Comparison of ENCODE assay signal across 8 mouse cellular contexts in genomic region chr9:89678974-89679373, GRCm38 (mm10). TPM values are rescaled to one million over a fixed set of nuclear protein-coding genes. Genes with fewer than 3 reads are reported as not detected.
DNase-seq lines count a peak whose midpoint lies in the region; ATAC-seq lines count a peak whose summit lies in the region.

No protein-coding gene starts in this region.

- no peak overlapping the region for H3K4me2 ChIP-seq in intestine, embryonic 14.5 days (ENCODE audit: low read length)
- no peak overlapping the region for H3K4me2 ChIP-seq in intestine, embryonic 15.5 days (replicated peaks)
- H3K4me2 ChIP-seq in hindbrain, embryonic 13.5 days = no peak overlapping the region
- no peak overlapping the region for H3K4me2 ChIP-seq in midbrain, embryonic 14.5 days (ENCODE audit: low read length)

- H3K27me3 ChIP-seq in intestine, embryonic 14.5 days (replicated peaks; ENCODE audit: control insufficient read depth, insufficient read depth, low read length) = no peaks in the 10 kb centered on the region
- no peaks in the 10 kb centered on the region for H3K27me3 ChIP-seq in intestine, embryonic 15.5 days (replicated peaks)
- H3K27me3 ChIP-seq in hindbrain, embryonic 13.5 days = no peaks in the 10 kb centered on the region
- no peaks in the 10 kb centered on the region for H3K27me3 ChIP-seq in midbrain, embryonic 14.5 days (ENCODE audit: control insufficient read depth, insufficient read depth, low read length)

- no peaks in the 10 kb centered on the region for H3K4me1 ChIP-seq in intestine, embryonic 14.5 days (replicated peaks; ENCODE audit: control insufficient read depth, insufficient read depth, low read length)
- no peaks in the 10 kb centered on the region for H3K4me1 ChIP-seq in intestine, embryonic 15.5 days (replicated peaks)
- 0 out of 2 replicates have a peak, but pooled peaks cover 2% of the 10 kb centered on the region for H3K4me1 ChIP-seq in hindbrain, embryonic 13.5 days (replicated peaks)
- H3K4me1 ChIP-seq in midbrain, embryonic 14.5 days (ENCODE audit: control insufficient read depth, insufficient read depth, low read length) = no peaks in the 10 kb centered on the region

- WGBS in intestine, embryonic 14.5 days = 37% methylated on average over 1 of the region's 1 CpGs
- WGBS in intestine, embryonic 15.5 days = 24% methylated on average over 1 of the region's 1 CpGs
- WGBS in hindbrain, embryonic 13.5 days = 71% methylated on average over 1 of the region's 1 CpGs
- WGBS in midbrain, embryonic 14.5 days = 54% methylated on average over 1 of the region's 1 CpGs

- no peak for ATAC-seq in intestine, embryonic 14.5 days (replicated peaks; ENCODE audit: low FRiP score, low TSS enrichment, low read depth)
- ATAC-seq in intestine, embryonic 15.5 days = no peak
- ATAC-seq in hindbrain, embryonic 13.5 days (ENCODE audit: low FRiP score) = peak; percentile 74
- ATAC-seq in midbrain, embryonic 14.5 days (ENCODE audit: low FRiP score, low TSS enrichment) = peak; percentile 62; the same call in 1 of the 2 replicates
- ATAC-seq in monocyte, adult 5-6 weeks (replicated peaks; ENCODE audit: insufficient number of reproducible peaks, low FRiP score, low TSS enrichment, poor library complexity, severe bottlenecking) = no peak

- no peak overlapping the region for H3K4me3 ChIP-seq in intestine, embryonic 14.5 days (ENCODE audit: low read depth, low read length)
- no peak overlapping the region for H3K4me3 ChIP-seq in intestine, embryonic 15.5 days (replicated peaks)
- H3K4me3 ChIP-seq in hindbrain, embryonic 13.5 days = no peak overlapping the region
- H3K4me3 ChIP-seq in midbrain, embryonic 14.5 days (replicated peaks; ENCODE audit: low read depth, low read length) = no peak overlapping the region

- no peaks in the 10 kb centered on the region for H3K9me3 ChIP-seq in intestine, embryonic 14.5 days (ENCODE audit: control insufficient read depth, low read length)
- no peaks in the 10 kb centered on the region for H3K9me3 ChIP-seq in intestine, embryonic 15.5 days
- no peaks in the 10 kb centered on the region for H3K9me3 ChIP-seq in hindbrain, embryonic 13.5 days
- no peaks in the 10 kb centered on the region for H3K9me3 ChIP-seq in midbrain, embryonic 14.5 days (ENCODE audit: control insufficient read depth, low read length)

- H3K36me3 ChIP-seq in intestine, embryonic 14.5 days (ENCODE audit: control insufficient read depth, insufficient read depth, low read length) = no peaks in the 10 kb centered on the region
- H3K36me3 ChIP-seq in intestine, embryonic 15.5 days = no peaks in the 10 kb centered on the region
- H3K36me3 ChIP-seq in hindbrain, embryonic 13.5 days = no peaks in the 10 kb centered on the region
- no peaks in the 10 kb centered on the region for H3K36me3 ChIP-seq in midbrain, embryonic 14.5 days (ENCODE audit: control insufficient read depth, insufficient read depth, low read length)

- H3K27ac ChIP-seq in intestine, embryonic 14.5 days (ENCODE audit: low read depth) = no peak overlapping the region
- H3K27ac ChIP-seq in intestine, embryonic 15.5 days = no peak overlapping the region
- H3K27ac ChIP-seq in hindbrain, embryonic 13.5 days = no peak overlapping the region
- no peak overlapping the region for H3K27ac ChIP-seq in midbrain, embryonic 14.5 days (replicated peaks; ENCODE audit: low read depth, low read length)

- H3K9ac ChIP-seq in intestine, embryonic 14.5 days (ENCODE audit: low read length) = no peak overlapping the region
- H3K9ac ChIP-seq in intestine, embryonic 15.5 days = no peak overlapping the region; the same call in 1 of the 2 replicates
- no peak overlapping the region for H3K9ac ChIP-seq in hindbrain, embryonic 13.5 days
- no peak overlapping the region for H3K9ac ChIP-seq in midbrain, embryonic 14.5 days (replicated peaks; ENCODE audit: low read length)

- peak; percentile 44 for DNase-seq in intestine, embryonic 14.5 days (ENCODE audit: low spot score)
- DNase-seq in ZHBTc4 (ENCODE audit: low read depth, low spot score) = peak; percentile 16
- peak; percentile 72 for DNase-seq in midbrain, embryonic 14.5 days
- DNase-seq in T-cell, adult 2 months (ENCODE audit: low spot score) = no peak
- DNase-seq in layer of hippocampus, adult 8-10 months (ENCODE audit: low spot score in 2 of 2) = no peak

RNA-seq across cellular contexts. Expression of gene Tmed3, which starts 25.9 kb away (rescaled TPM):
- 97.0 and 104 TPM in 2 replicates for polyA plus RNA-seq in intestine, embryonic 14.5 days (2014; fragmentation: Nextera tagmentation; extraction: Ambion mirVana)
- 111 and 142 TPM in 2 replicates for polyA plus RNA-seq in intestine, embryonic 15.5 days (2015; fragmentation: Nextera tagmentation; extraction: Ambion mirVana)
- polyA plus RNA-seq in hindbrain, embryonic 13.5 days (2015; fragmentation: Nextera tagmentation; extraction: Ambion mirVana) = 43.8 and 46.7 TPM in 2 replicates
- polyA plus RNA-seq in midbrain, embryonic 14.5 days (2014; fragmentation: Nextera tagmentation; extraction: Ambion mirVana) = 47.7 and 50.3 TPM in 2 replicates
- total RNA-seq in layer of hippocampus, adult 8-10 months (2022) = 10 to 100 TPM; 28.7 to 43.1 (median 34.4) TPM
- total RNA-seq in monocyte, adult 5-6 weeks (2017) = 32.8 to 48.6 TPM (median 39.3 TPM) in 3 replicates

RNA-seq across cellular contexts. Expression of gene Minar1, which starts 56.0 kb away (rescaled TPM):
- 0.12 and 0.15 TPM in 2 replicates for polyA plus RNA-seq in intestine, embryonic 14.5 days (2014; fragmentation: Nextera tagmentation; extraction: Ambion mirVana)
- 0.26 and 0.59 TPM in 2 replicates for polyA plus RNA-seq in intestine, embryonic 15.5 days (2015; fragmentation: Nextera tagmentation; extraction: Ambion mirVana)
- polyA plus RNA-seq in hindbrain, embryonic 13.5 days (2015; fragmentation: Nextera tagmentation; extraction: Ambion mirVana) = 2.4 and 2.8 TPM in 2 replicates
- polyA plus RNA-seq in midbrain, embryonic 14.5 days (2014; fragmentation: Nextera tagmentation; extraction: Ambion mirVana) = 0.95 and 1.7 TPM in 2 replicates
- 1 to 10 TPM; 4.4 to 4.8 (median 4.5) TPM for total RNA-seq in layer of hippocampus, adult 8-10 months (2022)
- total RNA-seq in monocyte, adult 5-6 weeks (2017) = not detected in 3 replicates

RNA-seq across cellular contexts. Expression of gene Ankrd34c, which starts 59.3 kb away (rescaled TPM):
- 0.04 TPM in 1 of 2 replicates, not detected in the other for polyA plus RNA-seq in intestine, embryonic 14.5 days (2014; fragmentation: Nextera tagmentation; extraction: Ambion mirVana)
- polyA plus RNA-seq in intestine, embryonic 15.5 days (2015; fragmentation: Nextera tagmentation; extraction: Ambion mirVana) = not detected in 2 replicates
- polyA plus RNA-seq in hindbrain, embryonic 13.5 days (2015; fragmentation: Nextera tagmentation; extraction: Ambion mirVana) = 0.12 and 0.14 TPM in 2 replicates
- 0.05 TPM in 2 replicates for polyA plus RNA-seq in midbrain, embryonic 14.5 days (2014; fragmentation: Nextera tagmentation; extraction: Ambion mirVana)
- total RNA-seq in layer of hippocampus, adult 8-10 months (2022) = 1 to 10 TPM; 1.9 to 2.7 (median 2.4) TPM
- not detected in 3 replicates for total RNA-seq in monocyte, adult 5-6 weeks (2017)

Comparison
In these comparisons a context has a peak if more than half of its experiments do, and no peak if none do; other contexts are left out.
1. ATAC-seq: peak in hindbrain, embryonic 13.5 days (single experiment) and midbrain, embryonic 14.5 days (single experiment); none in intestine, embryonic 14.5 days (single experiment), intestine, embryonic 15.5 days (single experiment) and monocyte, adult 5-6 weeks (single experiment).
2. DNase-seq: peak in intestine, embryonic 14.5 days (single experiment), ZHBTc4 (single experiment) and midbrain, embryonic 14.5 days (single experiment); none in T-cell, adult 2 months (single experiment) and layer of hippocampus, adult 8-10 months (0 of 2).